Mouse (Mus musculus): Measurements from ENCODE around the gene Lrrc4. TPM values are rescaled to one million over a fixed set of nuclear protein-coding genes. Genes with fewer than 3 reads are reported as not detected.
A peak's percentile ranks its signal among the peaks of the same experiment; 100 is the strongest.

The Lrrc4 gene
- polyA plus RNA-seq, 1 experiment from 2014 or later: 0.87 TPM

- no peaks in the 10 kb centered on the region for H3K36me3 ChIP-seq
- H3K27me3 ChIP-seq (ENCODE audit: insufficient read depth, poor library complexity, severe bottlenecking): no peaks in the 10 kb centered on the region
- H3K4me1 ChIP-seq: no peaks in the 10 kb centered on the region
- WGBS: 92% methylated on average over 3 of the region's 3 CpGs
- no peak overlapping the region for H3K4me3 ChIP-seq
- no peaks in the 10 kb centered on the region for H3K9me3 ChIP-seq
- H3K27ac ChIP-seq: no peak overlapping the region
- no peak for DNase-seq (ENCODE audit: low spot score)
Measured at GRCm38 (mm10) chr6:28663004-28663403, 168.5 kb downstream of the Lrrc4 start.

DNA sequence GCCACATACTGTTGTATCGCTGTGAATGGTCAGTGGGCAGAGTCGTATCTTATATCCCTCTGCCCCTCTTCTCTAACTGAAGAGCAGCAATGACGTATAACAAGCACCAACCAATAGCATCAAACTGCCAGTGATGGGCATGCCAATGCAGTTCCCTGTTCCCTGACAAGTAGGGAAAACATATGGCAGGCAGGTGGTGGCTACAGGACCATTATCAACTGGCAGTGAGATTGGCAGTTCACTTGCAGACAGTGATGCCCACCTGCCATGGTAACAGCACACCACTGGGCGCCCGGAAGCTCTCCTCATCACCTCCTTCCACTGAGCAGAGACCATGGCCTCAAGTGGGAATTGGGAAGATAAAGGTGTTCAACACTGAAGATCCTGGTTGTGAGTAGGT, 175.0 kb downstream of the Lrrc4 start:
- no peak overlapping the region for H3K27ac ChIP-seq
- no peak for DNase-seq (ENCODE audit: low spot score)
- no peaks in the 10 kb centered on the region for H3K27me3 ChIP-seq (ENCODE audit: insufficient read depth, poor library complexity, severe bottlenecking)
- H3K9me3 ChIP-seq: no peaks in the 10 kb centered on the region
- no peaks in the 10 kb centered on the region for H3K36me3 ChIP-seq
- 95% methylated on average over 5 of the region's 5 CpGs for WGBS
- no peak overlapping the region for H3K4me3 ChIP-seq
- no peaks in the 10 kb centered on the region for H3K4me1 ChIP-seq

DNA sequence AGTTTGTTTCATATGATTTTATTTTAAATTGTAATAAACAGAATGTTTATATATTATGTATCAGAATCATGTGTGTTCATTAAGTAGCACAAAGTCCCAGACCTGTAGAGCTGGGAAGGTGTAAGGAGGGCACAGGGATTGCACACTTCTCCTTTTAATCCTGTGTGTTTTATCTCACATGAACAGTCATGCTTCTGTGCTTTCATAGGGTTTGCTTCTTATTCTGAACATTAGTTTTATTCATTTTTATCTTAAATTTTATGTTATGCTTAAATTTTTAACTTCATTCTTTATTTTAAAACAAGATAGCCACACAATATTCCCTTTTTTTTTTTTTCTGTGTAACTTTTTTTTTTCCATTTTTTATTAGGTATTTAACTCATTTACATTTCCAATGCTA, 186.3 kb downstream of the Lrrc4 start:
- no peak overlapping the region for H3K27ac ChIP-seq
- H3K9me3 ChIP-seq: no peaks in the 10 kb centered on the region
- H3K27me3 ChIP-seq (ENCODE audit: insufficient read depth, poor library complexity, severe bottlenecking): no peaks in the 10 kb centered on the region
- 0 out of 2 replicates have a peak, but pooled peaks cover 2% of the 10 kb centered on the region for H3K36me3 ChIP-seq
- no peaks in the 10 kb centered on the region for H3K4me1 ChIP-seq
- H3K4me3 ChIP-seq: no peak overlapping the region
- no peak for DNase-seq (ENCODE audit: low spot score)

DNA sequence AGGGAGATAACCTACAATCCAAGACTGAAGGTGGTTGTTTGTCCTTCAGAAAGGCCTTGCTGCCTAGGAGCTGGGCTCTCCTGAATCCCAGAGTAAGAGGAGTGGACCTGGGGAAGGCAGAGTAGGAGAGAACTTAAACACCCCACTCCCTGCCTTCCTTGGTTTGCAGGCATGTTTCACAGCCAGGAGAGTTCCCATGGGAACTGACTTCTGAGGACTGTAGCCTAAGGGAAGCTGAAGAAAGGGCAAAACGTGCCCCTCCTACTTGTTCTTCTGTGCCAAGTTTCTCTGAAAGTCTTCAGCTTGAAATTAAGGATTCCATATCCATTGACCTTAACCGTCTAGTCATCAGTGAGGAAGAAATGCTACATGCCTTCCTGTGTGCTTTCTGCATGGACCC, 188.6 kb downstream of the Lrrc4 start:
- Histone ChIP-seq H3K4me3 (no peak overlapping the region), H3K36me3 (0 out of 2 replicates have a peak, but pooled peaks cover 2% of the 10 kb centered on the region), H3K27me3 (ENCODE audit: insufficient read depth, poor library complexity, severe bottlenecking) (no peaks in the 10 kb centered on the region), H3K9me3 (no peaks in the 10 kb centered on the region), H3K27ac (no peak overlapping the region), H3K4me1 (no peaks in the 10 kb centered on the region)
- 75% methylated on average over 2 of the region's 2 CpGs for WGBS
- DNase-seq (ENCODE audit: low spot score): no peak

DNA sequence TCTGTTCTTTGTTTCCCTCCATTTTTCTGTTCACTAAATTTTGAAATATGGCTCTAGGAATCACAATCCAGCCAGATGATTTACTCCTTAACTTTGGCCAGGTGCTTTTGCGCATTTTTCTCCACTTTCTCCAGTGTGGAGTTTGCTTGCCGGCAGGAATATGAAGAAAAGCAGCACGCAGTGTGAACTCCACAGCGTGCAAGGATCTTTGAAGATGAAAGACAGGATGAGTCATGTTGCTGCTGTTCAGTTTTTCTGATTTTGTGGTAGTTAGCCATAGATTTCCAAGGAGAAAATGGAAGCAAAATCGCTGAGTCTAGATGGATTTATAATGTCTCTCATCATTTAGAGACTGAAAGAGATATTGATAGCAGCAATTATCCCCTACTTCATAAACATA, 191.5 kb downstream of the Lrrc4 start:
- Histone ChIP-seq H3K4me1 (peaks cover 13% of the 10 kb centered on the region), H3K9me3 (no peaks in the 10 kb centered on the region), H3K36me3 (0 out of 2 replicates have a peak, but pooled peaks cover 2% of the 10 kb centered on the region), H3K4me3 (no peak overlapping the region), H3K27ac (no peak overlapping the region), H3K27me3 (ENCODE audit: insufficient read depth, poor library complexity, severe bottlenecking) (no peaks in the 10 kb centered on the region)
- 93% methylated on average over 5 of the region's 5 CpGs for WGBS
- no peak for DNase-seq (ENCODE audit: low spot score)

GRCm38 (mm10) chr6:28635531-28636348, 195.8 kb downstream of the Lrrc4 start:
- H3K27ac ChIP-seq: no peak overlapping the region
- WGBS: 65% methylated on average over 6 of the region's 6 CpGs
- no peaks in the 10 kb centered on the region for H3K9me3 ChIP-seq
- no peaks in the 10 kb centered on the region for H3K27me3 ChIP-seq (ENCODE audit: insufficient read depth, poor library complexity, severe bottlenecking)
- no peak overlapping the region for H3K4me3 ChIP-seq
- no peaks in the 10 kb centered on the region for H3K36me3 ChIP-seq
- DNase-seq (ENCODE audit: low spot score): no peak
- peaks cover 25% of the 10 kb centered on the region for H3K4me1 ChIP-seq

DNA sequence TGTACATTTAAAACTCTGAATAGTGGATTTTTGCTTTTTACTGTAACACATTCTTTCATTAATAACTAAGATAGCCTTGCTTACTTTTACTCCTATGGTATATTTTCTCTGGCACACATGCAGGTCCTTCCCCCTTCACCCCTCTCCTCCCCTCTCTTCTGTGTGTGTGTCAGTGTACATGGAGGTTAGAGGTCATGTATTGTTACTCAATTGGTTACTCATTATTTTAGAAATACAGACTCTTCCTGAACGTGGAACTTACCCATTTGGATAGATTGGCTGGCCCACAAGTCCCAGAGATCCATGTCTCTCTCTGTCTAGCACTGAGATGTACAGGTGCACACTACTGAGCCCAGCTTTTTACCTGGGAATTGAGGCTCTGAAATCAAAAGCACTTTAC, 196.5 kb downstream of the Lrrc4 start:
- Histone ChIP-seq H3K27me3 (ENCODE audit: insufficient read depth, poor library complexity, severe bottlenecking) (no peaks in the 10 kb centered on the region), H3K4me3 (no peak overlapping the region), H3K4me1 (peaks cover 25% of the 10 kb centered on the region), H3K36me3 (no peaks in the 10 kb centered on the region), H3K27ac (no peak overlapping the region), H3K9me3 (no peaks in the 10 kb centered on the region)
- DNase-seq (ENCODE audit: low spot score): no peak
- WGBS: 87% methylated on average over 1 of the region's 1 CpGs

GRCm38 (mm10) chr6:28633656-28634055, 197.9 kb downstream of the Lrrc4 start:
- DNase-seq (ENCODE audit: low spot score): no peak
- Histone ChIP-seq H3K4me3 (no peak overlapping the region), H3K9me3 (no peaks in the 10 kb centered on the region), H3K36me3 (no peaks in the 10 kb centered on the region), H3K27me3 (ENCODE audit: insufficient read depth, poor library complexity, severe bottlenecking) (no peaks in the 10 kb centered on the region), H3K27ac (no peak overlapping the region), H3K4me1 (peaks cover 28% of the 10 kb centered on the region)
- 53% methylated on average over 3 of the region's 3 CpGs for WGBS

DNA sequence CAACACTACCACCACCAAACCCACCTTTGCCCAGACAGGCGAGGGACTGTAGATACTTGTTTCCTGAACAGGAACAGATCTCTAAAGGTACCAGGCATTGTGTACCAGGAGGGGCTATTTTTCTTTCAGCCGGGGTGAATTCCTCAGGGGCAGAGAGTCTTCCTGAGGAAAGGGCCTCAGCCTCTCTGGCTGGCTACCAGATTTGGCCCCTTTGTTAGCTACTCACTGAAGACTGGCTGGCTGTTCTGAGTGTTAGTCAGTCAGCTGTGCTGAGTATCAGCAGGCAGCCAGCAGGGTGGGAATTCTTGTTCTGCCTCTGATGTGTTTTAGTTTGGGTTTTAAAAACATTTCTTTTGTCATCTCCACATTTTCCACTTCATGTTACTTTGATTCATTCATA, 198.4 kb downstream of the Lrrc4 start:
- no peak for DNase-seq (ENCODE audit: low spot score)
- WGBS: 44% methylated on average over 2 of the region's 2 CpGs
- no peaks in the 10 kb centered on the region for H3K27me3 ChIP-seq (ENCODE audit: insufficient read depth, poor library complexity, severe bottlenecking)
- no peaks in the 10 kb centered on the region for H3K9me3 ChIP-seq
- H3K36me3 ChIP-seq: peaks cover 2% of the 10 kb centered on the region; the same call in 1 of the 2 replicates
- H3K4me1 ChIP-seq: peaks cover 33% of the 10 kb centered on the region
- H3K27ac ChIP-seq: peak overlapping the region; percentile 70; the same call in 1 of the 2 replicates
- no peak overlapping the region for H3K4me3 ChIP-seq

DNA sequence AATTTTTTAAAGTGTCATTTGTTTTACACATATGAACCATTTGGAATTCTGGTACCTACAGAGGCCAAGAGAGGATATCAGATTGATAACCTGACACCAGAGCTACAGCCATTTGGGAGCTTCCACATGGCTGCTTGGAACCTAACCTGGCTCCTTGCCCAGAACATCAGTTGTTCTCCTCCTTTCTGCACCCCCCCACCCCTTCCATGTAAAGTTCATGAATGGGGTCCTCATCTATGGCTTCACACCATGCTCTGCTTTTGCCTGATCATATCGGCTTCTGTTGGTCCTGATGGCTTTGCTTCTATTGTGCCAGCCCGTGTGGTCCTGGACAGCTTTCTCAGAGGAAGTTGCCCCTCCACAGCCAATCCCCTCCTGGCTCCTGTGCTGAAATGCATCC, 200.6 kb downstream of the Lrrc4 start:
- 91% methylated on average over 2 of the region's 2 CpGs for WGBS
- no peaks in the 10 kb centered on the region for H3K9me3 ChIP-seq

DNA sequence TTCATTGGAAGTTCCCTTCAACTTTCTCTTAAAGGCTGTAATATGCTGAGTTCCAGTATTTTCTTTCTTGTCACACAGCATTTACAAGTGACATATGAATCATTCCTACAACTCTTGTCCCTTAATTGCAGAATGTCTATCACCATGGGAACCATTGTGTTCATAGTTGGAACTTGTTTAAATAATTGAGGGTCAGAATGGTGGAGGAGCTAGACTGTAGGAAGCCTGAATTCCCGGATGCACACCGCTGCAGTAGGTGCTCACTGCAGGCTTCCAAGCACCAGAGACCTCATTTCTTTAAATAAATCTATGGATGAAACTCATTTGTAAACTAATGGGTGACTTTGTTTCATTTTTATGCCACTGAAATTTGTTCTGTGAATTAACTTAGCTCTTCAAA, 201.7 kb downstream of the Lrrc4 start:
- DNase-seq (ENCODE audit: low spot score): no peak
- Histone ChIP-seq H3K36me3 (peaks cover 7% of the 10 kb centered on the region), H3K4me1 (peaks cover 22% of the 10 kb centered on the region), H3K4me3 (no peak overlapping the region), H3K27me3 (ENCODE audit: insufficient read depth, poor library complexity, severe bottlenecking) (no peaks in the 10 kb centered on the region), H3K27ac (no peak overlapping the region), H3K9me3 (no peaks in the 10 kb centered on the region)
- WGBS: 85% methylated on average over 2 of the region's 2 CpGs

More for the DNA sequence above, 200.6 kb downstream of the Lrrc4 start:
- peaks cover 30% of the 10 kb centered on the region for H3K4me1 ChIP-seq
- peaks cover 7% of the 10 kb centered on the region for H3K36me3 ChIP-seq
- DNase-seq (ENCODE audit: low spot score): no peak
- no peaks in the 10 kb centered on the region for H3K27me3 ChIP-seq (ENCODE audit: insufficient read depth, poor library complexity, severe bottlenecking)
- no peak overlapping the region for H3K4me3 ChIP-seq
- H3K27ac ChIP-seq: no peak overlapping the region

- H3K4me1 ChIP-seq: peaks cover 17% of the 10 kb centered on the region
- H3K4me3 ChIP-seq: no peak overlapping the region
- H3K9me3 ChIP-seq: no peaks in the 10 kb centered on the region
- peaks cover 7% of the 10 kb centered on the region for H3K36me3 ChIP-seq
- no peak for DNase-seq (ENCODE audit: low spot score)
- H3K27ac ChIP-seq: no peak overlapping the region
- 50% methylated on average over 1 of the region's 1 CpGs for WGBS
- H3K27me3 ChIP-seq (ENCODE audit: insufficient read depth, poor library complexity, severe bottlenecking): no peaks in the 10 kb centered on the region
Measured at GRCm38 (mm10) chr6:28628408-28628807, 203.1 kb downstream of the Lrrc4 start.

GRCm38 (mm10) chr6:28622963-28623362, 208.6 kb downstream of the Lrrc4 start:
- WGBS: 65% methylated on average over 3 of the region's 3 CpGs
- DNase-seq (ENCODE audit: low spot score): no peak
- Histone ChIP-seq H3K27me3 (ENCODE audit: insufficient read depth, poor library complexity, severe bottlenecking) (no peaks in the 10 kb centered on the region), H3K9me3 (no peaks in the 10 kb centered on the region), H3K4me3 (no peak overlapping the region), H3K36me3 (peaks cover 4% of the 10 kb centered on the region; the same call in 1 of the 2 replicates), H3K4me1 (peaks cover 46% of the 10 kb centered on the region), H3K27ac (no peak overlapping the region)

Data from heart, embryonic 10.5 days (tissue).